Mouse (Mus musculus): ENCODE results near the gene Tapbp.

GRCm38 (mm10) chr17:33962876-33963275 lies 47.2 kb downstream of the Tapbp start:
- TF ChIP-seq CTCF (IDR thresholded peaks at IDR 0.05; ENCODE audit: extremely low read depth, insufficient read length, insufficient replicate concordance, low read depth, low read length) = no peak
- no peak for TF ChIP-seq POLR2A (IDR thresholded peaks at IDR 0.05; ENCODE audit: low read depth, low read length)
